Mouse (Mus musculus): ENCODE data around the gene Prep. TPM values are rescaled to one million over a fixed set of nuclear protein-coding genes. Genes with fewer than 3 reads are reported as not detected.

Gene Prep
- polyA plus RNA-seq, 1 experiment from 2014 or later = 29.2 TPM

DNA sequence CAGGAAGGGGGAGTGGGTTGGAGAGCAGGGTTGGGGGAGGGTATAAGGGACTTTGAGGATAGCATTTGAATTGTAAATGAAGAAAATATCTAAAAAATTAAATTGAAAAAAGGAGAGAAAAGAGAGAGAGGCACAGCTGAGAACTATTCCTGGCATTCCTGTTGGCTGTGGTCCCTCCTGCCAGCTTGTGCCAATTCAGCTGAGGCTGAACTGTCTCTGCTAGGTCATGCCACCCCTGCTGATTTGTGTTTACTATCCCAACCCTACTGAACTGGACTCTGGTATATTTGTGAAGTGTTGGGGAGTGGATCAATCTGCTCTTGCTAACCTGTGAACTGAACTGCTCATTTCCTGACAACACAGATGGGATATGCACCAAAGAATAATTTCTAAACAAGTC lies 143.2 kb downstream of the Prep start:
- Histone ChIP-seq H3K4me2 (no peak overlapping the region), H3K9ac (ENCODE audit: low read length) (no peak overlapping the region)
- ATAC-seq (ENCODE audit: low FRiP score) = no peak

DNA sequence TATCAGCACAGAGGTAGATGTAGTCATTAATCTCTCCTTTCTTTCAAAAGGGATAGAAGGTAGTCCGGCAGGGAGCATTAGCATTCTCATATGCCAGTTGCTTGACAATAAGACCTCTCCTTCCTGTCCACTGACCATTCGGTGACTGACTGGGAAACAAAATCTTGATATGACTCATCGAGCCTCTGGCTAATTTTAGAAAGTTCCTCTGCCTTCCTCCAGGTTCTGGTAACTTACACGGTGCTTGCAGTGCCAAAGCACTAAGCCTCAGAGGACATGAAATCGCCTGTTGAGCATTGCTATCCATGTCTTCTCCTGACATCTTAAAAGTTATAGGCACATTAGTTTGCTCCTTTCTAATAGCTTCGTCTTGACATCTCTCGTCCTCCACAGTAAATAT lies 149.7 kb downstream of the Prep start:
- no peak for DNase-seq (ENCODE audit: low spot score, missing footprints)

More for the DNA sequence above, 143.2 kb downstream of the Prep start:
- no peak overlapping the region for H3K4me3 ChIP-seq (ENCODE audit: low read depth, low read length)
- H3K27me3 ChIP-seq (ENCODE audit: control insufficient read depth, insufficient read depth, low read length) = no peaks in the 10 kb centered on the region
- no peaks in the 10 kb centered on the region for H3K4me1 ChIP-seq (ENCODE audit: control insufficient read depth, insufficient read depth, low read length)
- no peak for DNase-seq (ENCODE audit: low spot score, missing footprints)
- no peaks in the 10 kb centered on the region for H3K9me3 ChIP-seq (ENCODE audit: control insufficient read depth, low read length)
- H3K36me3 ChIP-seq (ENCODE audit: control insufficient read depth, insufficient read depth, low read length) = no peaks in the 10 kb centered on the region
- no peak overlapping the region for H3K27ac ChIP-seq (ENCODE audit: low read depth, low read length)

More for the DNA sequence above, 149.7 kb downstream of the Prep start:
- H3K9me3 ChIP-seq (ENCODE audit: control insufficient read depth, low read length) = no peaks in the 10 kb centered on the region
- H3K27me3 ChIP-seq (ENCODE audit: control insufficient read depth, insufficient read depth, low read length) = no peaks in the 10 kb centered on the region
- H3K9ac ChIP-seq (ENCODE audit: low read length) = no peak overlapping the region
- H3K4me3 ChIP-seq (ENCODE audit: low read depth, low read length) = no peak overlapping the region
- ATAC-seq (ENCODE audit: low FRiP score) = no peak
- H3K4me2 ChIP-seq = no peak overlapping the region
- 84% methylated on average over 7 of the region's 7 CpGs for WGBS
- H3K36me3 ChIP-seq (ENCODE audit: control insufficient read depth, insufficient read depth, low read length) = no peaks in the 10 kb centered on the region
- no peak overlapping the region for H3K27ac ChIP-seq (ENCODE audit: low read depth, low read length)
- H3K4me1 ChIP-seq (ENCODE audit: control insufficient read depth, insufficient read depth, low read length) = no peaks in the 10 kb centered on the region

Small RNA genes lying within 50 kb of the gene (microRNA-seq; reads per million reads assigned to microRNA genes)
- gene Gm23766 = not detected

Other genes with a start within 250 kb of the Prep start
- gene Popdc3, start 110.9 kb downstream of the Prep start, polyA plus RNA-seq (2014; fragmentation: Nextera tagmentation; extraction: Ambion mirVana) = 0.19 and 0.22 TPM in 2 replicates